Mouse (Mus musculus) olfactory bulb, adult 2 months (tissue): Measurements from ENCODE around the gene Satl1.

Experiments
- CTCF ChIP-seq: fragments of 200-500 bp; IDR thresholded peaks from 2 replicates; pipeline ENCODE4 v1.5.1; 2012; ENCODE audit warnings: low read depth, mild to moderate bottlenecking, low read length, moderate library complexity; ENCODE audit not compliant: insufficient read depth
- POLR2A ChIP-seq: fragments of 200-500 bp; IDR thresholded peaks from 2 replicates; pipeline ENCODE4 v1.6.1; 2012; ENCODE audit warnings: mild to moderate bottlenecking, low read depth, low read length, moderate library complexity; ENCODE audit not compliant: insufficient read depth

GRCm38 (mm10) chrX:112339486-112339885 is 67.1 kb downstream of the Satl1 start:
- TF ChIP-seq CTCF (no peak), POLR2A (no peak)
